Mouse (Mus musculus): ENCODE measurements around the gene Espn. TPM values are rescaled to one million over a fixed set of nuclear protein-coding genes. Genes with fewer than 3 reads are reported as not detected.
A peak's percentile ranks its signal among the peaks of the same experiment; 100 is the strongest.

Gene Espn
- polyA plus RNA-seq, 2 experiments = 1.7 TPM

- Histone ChIP-seq H3K4me1 (ENCODE audit: control insufficient read depth, insufficient read depth, low read length) (peaks cover 21% of the 10 kb centered on the region), H3K27ac (replicated peaks; ENCODE audit: low read depth, low read length) (no peak overlapping the region), H3K36me3 (ENCODE audit: control insufficient read depth, insufficient read depth, low read length) (no peaks in the 10 kb centered on the region), H3K4me3 (replicated peaks; ENCODE audit: low read length) (no peak overlapping the region), H3K9ac (ENCODE audit: low read depth, low read length, severe bottlenecking) (no peak overlapping the region), H3K9me3 (ENCODE audit: control insufficient read depth, low read length) (no peaks in the 10 kb centered on the region), H3K27me3 (ENCODE audit: control insufficient read depth, insufficient read depth, low read length) (peaks cover 99% of the 10 kb centered on the region), H3K4me2 (replicated peaks; ENCODE audit: low read depth, low read length, severe bottlenecking) (no peak overlapping the region)
- DNase-seq (ENCODE audit: low spot score) (no peak), ATAC-seq (ENCODE audit: low FRiP score, low read depth) (no peak)
- no peak for TF ChIP-seq POLR2A (IDR thresholded peaks at IDR 0.05; ENCODE audit: borderline replicate concordance, extremely low read depth, insufficient read depth, insufficient read length)
- WGBS = 15% methylated on average over 13 of the region's 13 CpGs
Measured at GRCm38 (mm10) chr4:152124361-152124961, 27.7 kb downstream of the Espn start.

GRCm38 (mm10) chr4:152121183-152121505 lies 31.0 kb downstream of the Espn start:
- WGBS = 1% methylated on average over 12 of the region's 12 CpGs
- peaks cover 18% of the 10 kb centered on the region for H3K4me1 ChIP-seq (ENCODE audit: control insufficient read depth, insufficient read depth, low read length)
- TF ChIP-seq POLR2A (IDR thresholded peaks at IDR 0.05; ENCODE audit: borderline replicate concordance, extremely low read depth, insufficient read depth, insufficient read length) = no peak
- H3K27me3 ChIP-seq (ENCODE audit: control insufficient read depth, insufficient read depth, low read length) = peaks cover 94% of the 10 kb centered on the region
- peak overlapping the region; percentile 25; the same call in 1 of the 2 replicates for H3K4me2 ChIP-seq (replicated peaks; ENCODE audit: low read depth, low read length, severe bottlenecking)
- peak overlapping the region; percentile 10; the same call in 1 of the 2 replicates for H3K4me3 ChIP-seq (replicated peaks; ENCODE audit: low read length)
- no peak overlapping the region for H3K9ac ChIP-seq (ENCODE audit: low read depth, low read length, severe bottlenecking)
- ATAC-seq (ENCODE audit: low FRiP score, low read depth) (no peak), DNase-seq (ENCODE audit: low spot score) (no peak)
- H3K9me3 ChIP-seq (ENCODE audit: control insufficient read depth, low read length) = no peaks in the 10 kb centered on the region
- no peaks in the 10 kb centered on the region for H3K36me3 ChIP-seq (ENCODE audit: control insufficient read depth, insufficient read depth, low read length)
- no peak overlapping the region for H3K27ac ChIP-seq (replicated peaks; ENCODE audit: low read depth, low read length)

- WGBS = 1% methylated on average over 31 of the region's 31 CpGs
- peak overlapping the region; percentile 10; the same call in 1 of the 2 replicates for H3K4me3 ChIP-seq (replicated peaks; ENCODE audit: low read length)
- no peaks in the 10 kb centered on the region for H3K9me3 ChIP-seq (ENCODE audit: control insufficient read depth, low read length)
- peaks cover 24% of the 10 kb centered on the region for H3K4me1 ChIP-seq (ENCODE audit: control insufficient read depth, insufficient read depth, low read length)
- no peak for TF ChIP-seq POLR2A (IDR thresholded peaks at IDR 0.05; ENCODE audit: borderline replicate concordance, extremely low read depth, insufficient read depth, insufficient read length)
- H3K9ac ChIP-seq (ENCODE audit: low read depth, low read length, severe bottlenecking) = no peak overlapping the region
- H3K27me3 ChIP-seq (ENCODE audit: control insufficient read depth, insufficient read depth, low read length) = peaks cover 94% of the 10 kb centered on the region
- no peak for ATAC-seq (ENCODE audit: low FRiP score, low read depth)
- no peak for DNase-seq (ENCODE audit: low spot score)
- no peaks in the 10 kb centered on the region for H3K36me3 ChIP-seq (ENCODE audit: control insufficient read depth, insufficient read depth, low read length)
- H3K4me2 ChIP-seq (replicated peaks; ENCODE audit: low read depth, low read length, severe bottlenecking) = peak overlapping the region; percentile 25
- no peak overlapping the region for H3K27ac ChIP-seq (replicated peaks; ENCODE audit: low read depth, low read length)
Measured at GRCm38 (mm10) chr4:152120311-152121182, 31.6 kb downstream of the Espn start.

GRCm38 (mm10) chr4:152119396-152120292 lies 32.5 kb downstream of the Espn start:
- DNase-seq (ENCODE audit: low spot score) (no peak), ATAC-seq (ENCODE audit: low FRiP score, low read depth) (no peak)
- H3K27ac ChIP-seq (replicated peaks; ENCODE audit: low read depth, low read length) = no peak overlapping the region
- H3K4me1 ChIP-seq (ENCODE audit: control insufficient read depth, insufficient read depth, low read length) = peaks cover 24% of the 10 kb centered on the region
- no peak for TF ChIP-seq POLR2A (IDR thresholded peaks at IDR 0.05; ENCODE audit: borderline replicate concordance, extremely low read depth, insufficient read depth, insufficient read length)
- peaks cover 91% of the 10 kb centered on the region for H3K27me3 ChIP-seq (ENCODE audit: control insufficient read depth, insufficient read depth, low read length)
- peak overlapping the region; percentile 25 for H3K4me2 ChIP-seq (replicated peaks; ENCODE audit: low read depth, low read length, severe bottlenecking)
- no peaks in the 10 kb centered on the region for H3K9me3 ChIP-seq (ENCODE audit: control insufficient read depth, low read length)
- H3K4me3 ChIP-seq (replicated peaks; ENCODE audit: low read length) = peak overlapping the region; percentile 13
- H3K9ac ChIP-seq (ENCODE audit: low read depth, low read length, severe bottlenecking) = no peak overlapping the region
- peaks cover 6% of the 10 kb centered on the region for H3K36me3 ChIP-seq (ENCODE audit: control insufficient read depth, insufficient read depth, low read length)
- 5% methylated on average over 39 of the region's 39 CpGs for WGBS

GRCm38 (mm10) chr4:152117538-152117937 lies 34.6 kb downstream of the Espn start:
- Histone ChIP-seq H3K4me1 (ENCODE audit: control insufficient read depth, insufficient read depth, low read length) (peaks cover 24% of the 10 kb centered on the region), H3K9me3 (ENCODE audit: control insufficient read depth, low read length) (no peaks in the 10 kb centered on the region), H3K36me3 (ENCODE audit: control insufficient read depth, insufficient read depth, low read length) (peaks cover 27% of the 10 kb centered on the region), H3K4me3 (replicated peaks; ENCODE audit: low read length) (no peak overlapping the region), H3K4me2 (replicated peaks; ENCODE audit: low read depth, low read length, severe bottlenecking) (no peak overlapping the region), H3K27me3 (ENCODE audit: control insufficient read depth, insufficient read depth, low read length) (peaks cover 73% of the 10 kb centered on the region), H3K9ac (ENCODE audit: low read depth, low read length, severe bottlenecking) (no peak overlapping the region), H3K27ac (replicated peaks; ENCODE audit: low read depth, low read length) (no peak overlapping the region)
- 72% methylated on average over 9 of the region's 9 CpGs for WGBS
- no peak for TF ChIP-seq POLR2A (IDR thresholded peaks at IDR 0.05; ENCODE audit: borderline replicate concordance, extremely low read depth, insufficient read depth, insufficient read length)
- DNase-seq (ENCODE audit: low spot score) = no peak
- ATAC-seq (ENCODE audit: low FRiP score, low read depth) = no peak

All from limb, embryonic 14.5 days (tissue).